Mouse (Mus musculus): ENCODE measurements at regions not wholly inside any gene's neighbourhood (a gene's known extent, or its start where the extent isn't known, plus 50 kb on each side); places are given as distances from the start of the nearest gene placed in this dataset.

DNA sequence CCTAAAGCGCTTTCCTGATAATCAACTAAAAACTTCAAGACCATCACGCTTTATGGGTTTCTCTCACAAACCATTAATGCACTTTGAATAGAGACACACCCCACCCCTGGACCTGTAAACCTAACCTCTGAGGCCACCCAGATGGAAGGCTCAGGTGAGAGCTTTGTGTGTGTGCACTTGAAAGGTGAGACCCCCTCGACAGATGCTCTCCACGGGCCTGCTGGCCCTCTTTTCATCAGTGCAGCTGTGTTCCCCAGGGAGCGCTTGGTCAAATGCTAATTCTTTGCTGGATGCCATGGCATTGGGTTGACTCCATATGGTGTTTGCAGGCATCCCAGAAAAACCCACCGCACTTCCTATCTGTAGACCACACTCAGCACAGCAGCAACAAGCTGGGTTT lies 792.8 kb upstream of the Car8 start:
- 49% methylated on average over 6 of the region's 6 CpGs for WGBS
- Histone ChIP-seq H3K4me2 (no peak overlapping the region), H3K9me3 (ENCODE audit: low read depth, low read length) (no peaks in the 10 kb centered on the region), H3K9ac (no peak overlapping the region), H3K4me1 (ENCODE audit: insufficient read depth) (no peaks in the 10 kb centered on the region), H3K27me3 (ENCODE audit: insufficient read depth, low read length) (no peaks in the 10 kb centered on the region), H3K4me3 (ENCODE audit: low read depth, low read length) (no peak overlapping the region), H3K36me3 (ENCODE audit: insufficient read depth) (no peaks in the 10 kb centered on the region), H3K27ac (ENCODE audit: low read depth) (no peak overlapping the region)
- ATAC-seq (ENCODE audit: insufficient read depth) (no peak), DNase-seq (no peak)
- no peak for TF ChIP-seq CTCF (IDR thresholded peaks at IDR 0.05; ENCODE audit: low read depth)

- WGBS: 11% methylated on average over 6 of the region's 6 CpGs
- ATAC-seq (ENCODE audit: insufficient read depth) (no peak), DNase-seq (no peak)
- H3K4me2 ChIP-seq: peak overlapping the region; percentile 90
- no peaks in the 10 kb centered on the region for H3K27me3 ChIP-seq (ENCODE audit: insufficient read depth, low read length)
- H3K27ac ChIP-seq (ENCODE audit: low read depth): no peak overlapping the region
- no peak for TF ChIP-seq CTCF (IDR thresholded peaks at IDR 0.05; ENCODE audit: low read depth)
- no peaks in the 10 kb centered on the region for H3K36me3 ChIP-seq (ENCODE audit: insufficient read depth)
- no peaks in the 10 kb centered on the region for H3K9me3 ChIP-seq (ENCODE audit: low read depth, low read length)
- peak overlapping the region; percentile 43; the same call in 1 of the 2 replicates for H3K9ac ChIP-seq
- no peaks in the 10 kb centered on the region for H3K4me1 ChIP-seq (ENCODE audit: insufficient read depth)
- peak overlapping the region; percentile 38 for H3K4me3 ChIP-seq (ENCODE audit: low read depth, low read length)
Observed at GRCm38 (mm10) chr4:9028946-9029345, 790.1 kb upstream of the Car8 start.

- peak overlapping the region; percentile 43; the same call in 1 of the 2 replicates for H3K9ac ChIP-seq
- H3K27me3 ChIP-seq (ENCODE audit: insufficient read depth, low read length): no peaks in the 10 kb centered on the region
- DNase-seq (peak; percentile 75), ATAC-seq (ENCODE audit: insufficient read depth) (no peak)
- no peak for TF ChIP-seq CTCF (IDR thresholded peaks at IDR 0.05; ENCODE audit: low read depth)
- H3K9me3 ChIP-seq (ENCODE audit: low read depth, low read length): no peaks in the 10 kb centered on the region
- H3K4me2 ChIP-seq: peak overlapping the region; percentile 90
- peak overlapping the region; percentile 38 for H3K4me3 ChIP-seq (ENCODE audit: low read depth, low read length)
- no peak overlapping the region for H3K27ac ChIP-seq (ENCODE audit: low read depth)
- H3K4me1 ChIP-seq (ENCODE audit: insufficient read depth): no peaks in the 10 kb centered on the region
- H3K36me3 ChIP-seq (ENCODE audit: insufficient read depth): no peaks in the 10 kb centered on the region
- under 1% methylated on average over 12 of the region's 12 CpGs for WGBS
Observed at GRCm38 (mm10) chr4:9028475-9028874, 789.6 kb upstream of the Car8 start.

GRCm38 (mm10) chr4:9027798-9028404 lies 789.1 kb upstream of the Car8 start:
- Histone ChIP-seq H3K4me3 (ENCODE audit: low read depth, low read length) (peak overlapping the region; percentile 38), H3K36me3 (ENCODE audit: insufficient read depth) (no peaks in the 10 kb centered on the region), H3K9ac (peak overlapping the region; percentile 43), H3K27me3 (ENCODE audit: insufficient read depth, low read length) (no peaks in the 10 kb centered on the region), H3K9me3 (ENCODE audit: low read depth, low read length) (no peaks in the 10 kb centered on the region), H3K4me2 (peak overlapping the region; percentile 90), H3K27ac (ENCODE audit: low read depth) (no peak overlapping the region), H3K4me1 (ENCODE audit: insufficient read depth) (no peaks in the 10 kb centered on the region)
- peak; percentile 92 for TF ChIP-seq CTCF (IDR thresholded peaks at IDR 0.05; ENCODE audit: low read depth)
- WGBS: under 1% methylated on average over 30 of the region's 30 CpGs
- ATAC-seq (ENCODE audit: insufficient read depth) (peak; percentile 89), DNase-seq (peak; percentile 96)

DNA sequence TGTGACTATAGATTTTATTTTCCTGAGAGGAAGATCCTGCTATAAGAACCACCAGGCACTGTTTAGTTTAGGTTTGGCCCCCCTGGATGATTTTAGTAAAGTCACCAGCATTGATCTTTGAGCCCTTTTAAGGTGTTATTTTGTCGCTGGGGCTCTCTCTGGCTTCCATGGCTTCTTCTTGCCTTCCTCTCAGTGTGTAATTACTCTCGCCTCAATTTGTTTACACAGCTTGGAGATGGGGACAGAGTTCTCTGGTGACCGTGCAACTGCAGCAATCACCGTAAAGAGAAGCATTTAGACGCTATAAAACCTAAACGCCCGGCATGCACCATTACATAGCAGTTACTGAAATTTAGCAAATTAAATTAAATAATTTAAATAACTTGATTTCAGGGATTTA lies 788.5 kb upstream of the Car8 start:
- Histone ChIP-seq H3K36me3 (ENCODE audit: insufficient read depth) (no peaks in the 10 kb centered on the region), H3K27me3 (ENCODE audit: insufficient read depth, low read length) (no peaks in the 10 kb centered on the region), H3K9ac (no peak overlapping the region), H3K4me3 (ENCODE audit: low read depth, low read length) (no peak overlapping the region), H3K4me2 (peak overlapping the region; percentile 90), H3K9me3 (ENCODE audit: low read depth, low read length) (no peaks in the 10 kb centered on the region), H3K4me1 (ENCODE audit: insufficient read depth) (no peaks in the 10 kb centered on the region), H3K27ac (ENCODE audit: low read depth) (no peak overlapping the region)
- DNase-seq: peak; percentile 28
- peak; percentile 17; the same call in 1 of the 2 replicates for ATAC-seq (ENCODE audit: insufficient read depth)
- no peak for TF ChIP-seq CTCF (IDR thresholded peaks at IDR 0.05; ENCODE audit: low read depth)
- 11% methylated on average over 7 of the region's 7 CpGs for WGBS

- TF ChIP-seq CTCF (IDR thresholded peaks at IDR 0.05; ENCODE audit: low read depth): no peak
- H3K9ac ChIP-seq: no peak overlapping the region
- H3K4me3 ChIP-seq (ENCODE audit: low read depth, low read length): no peak overlapping the region
- no peaks in the 10 kb centered on the region for H3K9me3 ChIP-seq (ENCODE audit: low read depth, low read length)
- no peak overlapping the region for H3K27ac ChIP-seq (ENCODE audit: low read depth)
- DNase-seq: no peak
- 73% methylated on average over 16 of the region's 16 CpGs for WGBS
- H3K27me3 ChIP-seq (ENCODE audit: insufficient read depth, low read length): no peaks in the 10 kb centered on the region
- no peaks in the 10 kb centered on the region for H3K4me1 ChIP-seq (ENCODE audit: insufficient read depth)
- no peak overlapping the region; the same call in 1 of the 2 replicates for H3K4me2 ChIP-seq
- no peaks in the 10 kb centered on the region for H3K36me3 ChIP-seq (ENCODE audit: insufficient read depth)
- ATAC-seq (ENCODE audit: insufficient read depth): no peak
Observed at GRCm38 (mm10) chr4:9026841-9027240, 788.0 kb upstream of the Car8 start.

- no peaks in the 10 kb centered on the region for H3K36me3 ChIP-seq (ENCODE audit: insufficient read depth)
- H3K4me3 ChIP-seq (ENCODE audit: low read depth, low read length): no peak overlapping the region
- H3K9me3 ChIP-seq (ENCODE audit: low read depth, low read length): no peaks in the 10 kb centered on the region
- TF ChIP-seq CTCF (IDR thresholded peaks at IDR 0.05; ENCODE audit: low read depth): no peak
- DNase-seq: no peak
- no peaks in the 10 kb centered on the region for H3K4me1 ChIP-seq (ENCODE audit: insufficient read depth)
- 62% methylated on average over 8 of the region's 8 CpGs for WGBS
- no peak overlapping the region for H3K4me2 ChIP-seq
- H3K27me3 ChIP-seq (ENCODE audit: insufficient read depth, low read length): no peaks in the 10 kb centered on the region
- no peak for ATAC-seq (ENCODE audit: insufficient read depth)
- H3K9ac ChIP-seq: no peak overlapping the region
- H3K27ac ChIP-seq (ENCODE audit: low read depth): no peak overlapping the region
Observed at GRCm38 (mm10) chr4:9025821-9026470, 787.1 kb upstream of the Car8 start.
